Mouse (Mus musculus) limb, embryonic 12.5 days (tissue): Measurements from ENCODE around the gene Ifi214. TPM values are rescaled to one million over a fixed set of nuclear protein-coding genes. Genes with fewer than 3 reads are reported as not detected.
"Not testable (repeated sequence)": the region's sequence is repeated elsewhere in the genome, so short reads cannot be mapped to it uniquely, and the experiment has no call there.

Source experiments
- ATAC-seq: fragments of 200-750 bp; cut with Nextera tagmentation; 2 replicates; pipeline ENCODE4 v1.8.0; 2017; ENCODE audit warnings: low read depth, moderate TSS enrichment; ENCODE audit not compliant: insufficient number of reproducible peaks, insufficient read depth, low FRiP score, low TSS enrichment
- H3K27ac ChIP-seq: fragments of 300-500 bp; sonication (generic); 2 replicates; pipeline ENCODE4 v1.5.1; 2016; ENCODE audit warnings: mild to moderate bottlenecking, moderate library complexity
- H3K27me3 ChIP-seq: fragments of 300-500 bp; sonication (generic); 2 replicates; pipeline ENCODE4 v1.6.1; 2016; ENCODE audit warnings: mild to moderate bottlenecking, moderate library complexity
- H3K36me3 ChIP-seq: fragments of 300-500 bp; sonication (generic); 2 replicates; pipeline ENCODE4 v1.6.1; 2016; ENCODE audit warnings: mild to moderate bottlenecking, moderate library complexity
- H3K4me1 ChIP-seq: fragments of 300-500 bp; sonication (generic); replicated peaks from 2 replicates; pipeline ENCODE4 v1.6.1; 2016
- H3K4me2 ChIP-seq: fragments of 300-500 bp; sonication (generic); 2 replicates; pipeline ENCODE4 v1.6.1; 2016; ENCODE audit warnings: mild to moderate bottlenecking, moderate library complexity
- H3K4me3 ChIP-seq: fragments of 300-500 bp; sonication (generic); replicated peaks from 2 replicates; pipeline ENCODE4 v1.5.1; 2016; ENCODE audit warnings: mild to moderate bottlenecking
- H3K9ac ChIP-seq: fragments of 300-500 bp; sonication (generic); replicated peaks from 2 replicates; pipeline ENCODE4 v1.6.1; 2016; ENCODE audit warnings: mild to moderate bottlenecking, moderate library complexity
- H3K9me3 ChIP-seq: fragments of 300-500 bp; sonication (generic); 2 replicates; pipeline ENCODE4 v1.6.1; 2016; ENCODE audit warnings: mild to moderate bottlenecking, moderate library complexity
- whole genome bisulfite sequencing: fragments of 180-500 bp; shearing (Covaris S2); methylation state at CpG from one replicate; pipeline ENCODE4 v1.1.7; 2016; 5-methylcytosine and 5-hydroxymethylcytosine counted together
- polyA plus RNA-seq: library from polyadenylated mRNA; unstranded; fragments of >200 nt; fragmentation: Nextera tagmentation; extraction: Ambion mirVana; gene quantifications from 2 replicates; pipeline ENCODE4 v1.2.1, GENCODE M21; 2016

Gene Ifi214
- polyA plus RNA-seq, result not detected in 2 replicates

GRCm38 (mm10) chr1:173535791-173536190 lies at the start of gene Ifi214:
TSS of gene Ifi214 (minus strand) at chr1:173535957.
- H3K4me3 ChIP-seq, H3K9me3 ChIP-seq, H3K4me1 ChIP-seq, H3K36me3 ChIP-seq, ATAC-seq, H3K4me2 ChIP-seq, H3K9ac ChIP-seq, H3K27me3 ChIP-seq, H3K27ac ChIP-seq: not testable (repeated sequence)
- whole genome bisulfite sequencing, result 89% methylated on average over 3 of the region's 3 CpGs

GRCm38 (mm10) chr1:173579921-173580585 lies 44.3 kb upstream of the Ifi214 start:
- Histone ChIP-seq H3K4me3 (no peak overlapping the region), H3K9me3 (peaks cover 42% of the 10 kb centered on the region), H3K27me3 (no peaks in the 10 kb centered on the region), H3K4me1 (no peaks in the 10 kb centered on the region), H3K27ac (no peak overlapping the region), H3K36me3 (no peaks in the 10 kb centered on the region), H3K9ac (no peak overlapping the region), H3K4me2 (no peak overlapping the region)
- WGBS, result 89% methylated on average over 26 of the region's 26 CpGs
- no peak for ATAC-seq

- Histone ChIP-seq H3K9ac (no peak overlapping the region), H3K27ac (no peak overlapping the region), H3K36me3 (no peaks in the 10 kb centered on the region), H3K4me2 (no peak overlapping the region), H3K4me3 (no peak overlapping the region), H3K9me3 (peaks cover 42% of the 10 kb centered on the region), H3K27me3 (no peaks in the 10 kb centered on the region), H3K4me1 (no peaks in the 10 kb centered on the region)
- ATAC-seq, result no peak
- 88% methylated on average over 9 of the region's 9 CpGs for WGBS
These were observed 43.3 kb upstream of the Ifi214 start for GRCm38 (mm10) chr1:173579079-173579478.

GRCm38 (mm10) chr1:173550491-173551050 lies 14.8 kb upstream of the Ifi214 start:
- not testable (repeated sequence) for H3K9ac ChIP-seq, H3K4me3 ChIP-seq, H3K36me3 ChIP-seq, H3K4me1 ChIP-seq, H3K4me2 ChIP-seq, ATAC-seq, H3K27ac ChIP-seq, H3K27me3 ChIP-seq, H3K9me3 ChIP-seq
- WGBS, result 83% methylated on average over 5 of the region's 5 CpGs

GRCm38 (mm10) chr1:173548798-173549197 lies 13.0 kb upstream of the Ifi214 start:
- H3K4me1 ChIP-seq, H3K9me3 ChIP-seq, H3K4me2 ChIP-seq, H3K27ac ChIP-seq, H3K9ac ChIP-seq, H3K36me3 ChIP-seq, H3K27me3 ChIP-seq, ATAC-seq, H3K4me3 ChIP-seq: not testable (repeated sequence)
- WGBS, result 86% methylated on average over 3 of the region's 3 CpGs

- ATAC-seq, result no peak
- no peaks in the 10 kb centered on the region for H3K4me1 ChIP-seq
- no peak overlapping the region for H3K27ac ChIP-seq
- H3K4me3 ChIP-seq, result no peak overlapping the region
- H3K9ac ChIP-seq, result no peak overlapping the region
- no peaks in the 10 kb centered on the region for H3K36me3 ChIP-seq
- no peaks in the 10 kb centered on the region for H3K27me3 ChIP-seq
- H3K4me2 ChIP-seq, result no peak overlapping the region
- H3K9me3 ChIP-seq, result no peaks in the 10 kb centered on the region
These were observed 14.3 kb downstream of the Ifi214 start for GRCm38 (mm10) chr1:173521452-173521851.

- not testable (repeated sequence) for H3K4me2 ChIP-seq, H3K9me3 ChIP-seq, H3K4me3 ChIP-seq, H3K36me3 ChIP-seq, H3K9ac ChIP-seq, H3K4me1 ChIP-seq, ATAC-seq, H3K27me3 ChIP-seq, H3K27ac ChIP-seq
- WGBS, result 95% methylated on average over 2 of the region's 2 CpGs
These were observed 25.2 kb downstream of the Ifi214 start for GRCm38 (mm10) chr1:173510595-173510994.

GRCm38 (mm10) chr1:173491483-173491882 lies 44.3 kb downstream of the Ifi214 start:
- not testable (repeated sequence) for H3K27ac ChIP-seq, H3K4me2 ChIP-seq, ATAC-seq, H3K36me3 ChIP-seq, H3K4me1 ChIP-seq, H3K27me3 ChIP-seq, H3K4me3 ChIP-seq, H3K9ac ChIP-seq, H3K9me3 ChIP-seq

GRCm38 (mm10) chr1:173490812-173491480 lies 44.8 kb downstream of the Ifi214 start, which contains the start of gene Ifi206:
TSS of gene Ifi206 (minus strand) at chr1:173491041.
- H3K9ac ChIP-seq, H3K4me3 ChIP-seq, H3K27ac ChIP-seq, H3K36me3 ChIP-seq, H3K4me1 ChIP-seq, ATAC-seq, H3K27me3 ChIP-seq, H3K4me2 ChIP-seq, H3K9me3 ChIP-seq: not testable (repeated sequence)
- WGBS, result 79% methylated on average over 3 of the region's 3 CpGs

GRCm38 (mm10) chr1:173481182-173481574 lies 54.6 kb downstream of the Ifi214 start:
- ATAC-seq, H3K4me2 ChIP-seq, H3K27ac ChIP-seq, H3K27me3 ChIP-seq, H3K9me3 ChIP-seq, H3K36me3 ChIP-seq, H3K4me3 ChIP-seq, H3K4me1 ChIP-seq, H3K9ac ChIP-seq: not testable (repeated sequence)
- WGBS, result 66% methylated on average over 3 of the region's 3 CpGs

GRCm38 (mm10) chr1:173480399-173481181 lies 55.2 kb downstream of the Ifi214 start:
- H3K36me3 ChIP-seq, H3K9me3 ChIP-seq, ATAC-seq, H3K27me3 ChIP-seq, H3K4me1 ChIP-seq, H3K9ac ChIP-seq, H3K4me3 ChIP-seq, H3K4me2 ChIP-seq, H3K27ac ChIP-seq: not testable (repeated sequence)
- WGBS, result 81% methylated on average over 5 of the region's 5 CpGs
